Mouse (Mus musculus): ENCODE data around the gene Rap1gap. TPM values are rescaled to one million over a fixed set of nuclear protein-coding genes. Genes with fewer than 3 reads are reported as not detected.

Rap1gap gene
- polyA plus RNA-seq, 1 experiment from 2014 or later: 6.1 TPM

DNA sequence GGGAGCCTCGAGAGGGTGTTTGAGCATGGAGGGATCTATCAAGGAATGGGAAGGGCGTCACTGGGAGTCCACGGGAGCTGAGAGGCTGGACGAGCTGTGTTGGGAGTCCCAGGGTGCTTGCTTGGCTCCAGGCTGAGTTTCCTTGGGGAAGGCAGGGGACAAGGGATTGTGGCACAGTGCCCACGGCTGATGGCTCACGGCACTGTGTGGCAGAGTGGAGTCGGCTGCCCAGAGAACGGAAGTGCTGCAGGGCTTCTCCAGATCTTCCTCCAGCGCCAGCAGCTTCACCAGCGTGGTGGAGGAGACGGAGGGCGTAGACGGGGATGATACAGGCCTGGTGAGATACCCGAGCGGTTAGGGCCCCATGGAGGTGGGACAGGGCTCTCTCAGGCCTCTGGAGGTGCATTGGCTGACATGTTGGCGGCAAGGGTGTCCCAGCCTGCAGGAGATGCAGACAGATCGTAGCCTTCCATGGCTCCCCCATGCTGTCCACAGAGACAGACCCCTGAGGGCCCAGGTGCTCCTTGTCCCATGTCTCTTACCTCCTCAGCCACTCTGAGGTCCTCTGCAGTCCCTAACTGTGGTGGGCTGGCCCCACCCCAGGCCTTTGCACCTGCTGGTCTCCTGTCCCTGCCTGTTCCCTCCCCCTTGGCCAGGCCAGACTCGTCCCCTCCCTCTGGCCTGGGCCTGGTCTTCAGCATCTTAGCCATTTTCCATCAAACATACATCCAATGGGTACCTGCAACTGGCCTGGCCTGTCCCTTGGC is 62.4 kb downstream of the Rap1gap start:
- Histone ChIP-seq H3K9me3 (no peaks in the 10 kb centered on the region), H3K4me2 (no peak overlapping the region), H3K36me3 (no peaks in the 10 kb centered on the region), H3K4me1 (peaks cover 25% of the 10 kb centered on the region), H3K4me3 (no peak overlapping the region), H3K9ac (no peak overlapping the region), H3K27me3 (replicated peaks) (peaks cover 92% of the 10 kb centered on the region), H3K27ac (replicated peaks) (no peak overlapping the region)
- 76% methylated on average over 18 of the region's 18 CpGs for WGBS
- no peak for ATAC-seq (ENCODE audit: extremely low read depth, insufficient number of reproducible peaks, low FRiP score, low TSS enrichment)

DNA sequence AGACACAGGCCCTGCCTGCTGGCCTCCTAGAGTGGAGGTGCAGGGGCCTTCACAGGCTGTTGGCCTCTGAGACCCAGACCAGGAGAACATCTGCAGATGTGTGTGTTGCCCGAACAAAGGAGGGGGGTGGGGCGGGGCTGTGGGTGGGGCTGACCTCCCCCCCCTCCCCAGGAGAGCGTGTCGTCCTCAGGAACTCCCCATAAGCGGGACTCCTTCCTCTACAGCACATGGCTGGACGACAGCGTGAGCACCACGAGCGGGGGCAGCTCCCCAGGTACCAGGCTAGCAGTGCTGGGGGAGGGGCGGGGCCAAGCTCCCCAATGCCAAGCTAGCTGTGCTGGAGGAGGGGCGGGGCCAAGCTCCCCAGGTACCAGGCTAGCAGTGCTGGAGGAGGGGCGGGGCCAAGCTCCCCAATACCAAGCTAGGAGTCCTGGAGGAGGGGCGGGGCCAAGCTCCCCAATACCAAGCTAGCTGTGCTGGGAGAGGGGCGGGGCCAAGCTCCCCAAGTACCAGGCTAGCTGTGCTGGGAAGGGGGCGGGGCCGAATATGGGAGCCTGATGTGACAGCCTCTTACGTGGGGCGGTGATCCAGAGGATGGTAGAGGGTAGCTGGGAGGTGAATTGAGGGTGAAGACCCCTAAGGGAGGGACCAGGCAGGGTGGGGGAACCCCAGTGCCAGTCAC is 63.1 kb downstream of the Rap1gap start:
- H3K36me3 ChIP-seq: no peaks in the 10 kb centered on the region
- no peak overlapping the region for H3K27ac ChIP-seq (replicated peaks)
- 9% methylated on average over 18 of the region's 18 CpGs for WGBS
- peak; percentile 32 for ATAC-seq (ENCODE audit: extremely low read depth, insufficient number of reproducible peaks, low FRiP score, low TSS enrichment)
- no peak overlapping the region for H3K9ac ChIP-seq
- no peak overlapping the region for H3K4me3 ChIP-seq
- H3K4me1 ChIP-seq: peaks cover 25% of the 10 kb centered on the region
- H3K4me2 ChIP-seq: no peak overlapping the region
- H3K9me3 ChIP-seq: no peaks in the 10 kb centered on the region
- peaks cover 92% of the 10 kb centered on the region for H3K27me3 ChIP-seq (replicated peaks)

DNA sequence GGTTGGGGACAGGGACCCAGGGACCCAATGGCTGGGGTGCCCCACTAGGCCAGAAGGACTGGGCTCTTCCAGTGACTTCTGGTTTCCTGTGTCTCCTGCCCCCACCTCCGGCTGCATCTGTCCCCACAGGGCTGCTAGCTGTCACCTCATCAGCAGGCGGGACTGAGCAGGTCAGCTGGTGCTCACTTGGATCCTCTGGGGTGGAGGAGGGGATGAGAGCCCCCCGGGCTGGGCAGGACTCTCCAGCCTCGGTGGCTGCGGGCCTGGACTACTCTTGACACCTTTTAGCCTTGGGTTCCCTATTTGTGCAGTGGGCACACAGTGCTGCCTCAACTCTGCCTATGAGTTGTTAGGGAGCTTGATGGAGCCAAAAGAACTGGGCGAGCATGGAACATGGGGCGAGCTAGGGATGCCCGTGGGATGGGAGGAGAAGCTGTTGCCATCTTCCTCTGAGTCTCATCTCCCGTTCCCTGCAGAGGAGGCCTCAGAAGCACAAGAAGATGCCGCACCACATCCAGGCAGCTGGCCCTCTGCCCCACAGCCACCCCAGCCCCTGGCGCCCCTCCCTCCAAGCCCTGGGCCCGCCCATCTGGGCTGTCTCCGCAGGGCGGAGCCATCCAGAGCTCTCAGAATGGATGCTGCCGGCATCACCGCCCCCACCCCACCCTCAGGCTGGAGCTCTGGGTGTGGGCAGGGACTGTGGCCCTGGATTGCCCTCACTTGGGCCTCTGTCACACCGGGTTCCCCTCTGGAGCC is 64.1 kb downstream of the Rap1gap start:
- peak overlapping the region; percentile 36 for H3K4me2 ChIP-seq
- H3K27ac ChIP-seq (replicated peaks): no peak overlapping the region
- H3K27me3 ChIP-seq (replicated peaks): peaks cover 92% of the 10 kb centered on the region
- no peak for ATAC-seq (ENCODE audit: extremely low read depth, insufficient number of reproducible peaks, low FRiP score, low TSS enrichment)
- no peak overlapping the region for H3K9ac ChIP-seq
- 7% methylated on average over 17 of the region's 17 CpGs for WGBS
- H3K9me3 ChIP-seq: no peaks in the 10 kb centered on the region
- H3K4me3 ChIP-seq: peak overlapping the region; percentile 2
- H3K4me1 ChIP-seq: peaks cover 25% of the 10 kb centered on the region
- no peaks in the 10 kb centered on the region for H3K36me3 ChIP-seq

DNA sequence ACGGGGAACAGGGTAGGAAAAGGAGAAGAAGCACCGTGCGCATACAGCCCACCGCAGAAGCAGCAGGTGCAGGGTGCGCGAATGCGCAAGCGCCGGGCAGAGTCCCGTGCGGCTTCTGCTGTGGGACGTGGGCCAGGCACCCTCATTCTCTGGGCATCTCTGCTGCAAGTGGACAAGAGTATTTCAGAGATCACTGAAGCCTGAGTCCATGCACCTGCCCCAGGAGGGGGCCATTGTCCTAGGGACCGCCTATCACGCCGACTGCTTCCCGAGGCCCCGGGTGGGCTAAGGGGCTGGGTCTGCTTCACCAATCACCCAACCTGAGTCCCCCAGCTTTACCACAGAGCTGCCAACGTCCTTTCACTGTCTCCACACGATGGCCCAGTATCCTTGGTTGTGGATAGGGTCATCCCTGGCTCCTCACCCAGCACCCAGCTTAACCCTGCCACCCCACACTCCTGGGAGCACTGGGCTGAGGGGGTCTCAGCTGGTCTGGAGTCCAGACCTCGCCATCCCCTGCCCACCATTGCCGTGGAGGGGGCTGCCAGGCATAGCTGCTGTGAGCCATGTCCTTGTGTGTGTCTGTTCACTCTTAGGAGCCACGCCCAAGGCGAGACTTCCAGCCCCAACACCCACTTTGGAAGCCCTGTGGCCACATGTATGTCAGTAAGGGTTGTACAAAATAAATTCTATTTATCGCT is 64.8 kb downstream of the Rap1gap start:
- WGBS: 25% methylated on average over 24 of the region's 24 CpGs
- Histone ChIP-seq H3K9me3 (no peaks in the 10 kb centered on the region), H3K4me2 (peak overlapping the region; percentile 36), H3K4me1 (peaks cover 18% of the 10 kb centered on the region), H3K27me3 (replicated peaks) (peaks cover 88% of the 10 kb centered on the region), H3K9ac (no peak overlapping the region), H3K27ac (replicated peaks) (no peak overlapping the region), H3K4me3 (peak overlapping the region; percentile 2), H3K36me3 (no peaks in the 10 kb centered on the region)
- ATAC-seq (ENCODE audit: extremely low read depth, insufficient number of reproducible peaks, low FRiP score, low TSS enrichment): no peak

DNA sequence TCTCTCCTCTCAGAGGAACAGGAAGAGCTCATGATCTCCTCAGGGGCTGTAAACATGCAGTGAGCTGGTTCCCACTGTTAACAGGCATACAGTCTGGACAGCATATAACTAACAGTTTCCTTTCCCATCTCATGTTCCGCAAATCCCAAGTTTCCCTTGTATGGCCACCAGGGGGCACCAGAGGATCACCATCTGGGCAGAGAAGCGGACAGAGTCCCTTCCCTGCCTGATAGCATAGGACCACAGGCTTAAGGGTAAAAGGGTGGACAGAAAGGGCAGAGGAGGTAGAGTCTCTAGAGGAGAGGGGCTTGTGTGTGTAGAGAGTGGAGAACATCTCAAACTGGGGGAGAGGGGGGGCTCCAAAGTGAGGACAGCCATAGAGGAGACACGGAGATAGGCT is 65.6 kb downstream of the Rap1gap start:
- Histone ChIP-seq H3K9me3 (no peaks in the 10 kb centered on the region), H3K4me2 (no peak overlapping the region), H3K36me3 (no peaks in the 10 kb centered on the region), H3K4me1 (peaks cover 16% of the 10 kb centered on the region), H3K4me3 (no peak overlapping the region), H3K27me3 (replicated peaks) (peaks cover 85% of the 10 kb centered on the region), H3K27ac (replicated peaks) (no peak overlapping the region), H3K9ac (no peak overlapping the region)
- no peak for ATAC-seq (ENCODE audit: extremely low read depth, insufficient number of reproducible peaks, low FRiP score, low TSS enrichment)
- whole genome bisulfite sequencing: 21% methylated on average over 3 of the region's 3 CpGs

DNA sequence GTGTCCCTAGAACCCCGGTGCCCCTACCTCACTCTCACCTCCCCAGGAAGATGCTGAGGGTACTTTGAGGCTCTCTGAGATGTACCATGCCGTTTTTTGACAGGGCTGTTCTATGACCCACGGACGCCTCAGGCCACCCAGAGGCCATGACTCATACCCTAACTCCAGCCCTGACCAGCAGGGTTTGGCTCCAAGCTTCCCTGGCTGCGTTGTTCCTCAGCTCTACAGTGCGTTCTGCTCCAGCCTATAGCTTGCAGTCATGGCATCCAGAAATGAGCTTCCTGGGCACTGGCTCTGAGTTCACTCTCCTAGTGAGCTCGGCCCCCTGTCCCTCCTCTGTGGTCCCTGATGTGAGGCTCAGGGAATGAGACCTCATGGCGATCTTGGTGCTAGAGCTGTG is 66.2 kb downstream of the Rap1gap start:
- Histone ChIP-seq H3K27me3 (replicated peaks) (peaks cover 83% of the 10 kb centered on the region), H3K4me1 (peaks cover 16% of the 10 kb centered on the region), H3K4me3 (no peak overlapping the region), H3K4me2 (no peak overlapping the region), H3K9ac (no peak overlapping the region), H3K36me3 (no peaks in the 10 kb centered on the region), H3K9me3 (no peaks in the 10 kb centered on the region), H3K27ac (replicated peaks) (no peak overlapping the region)
- ATAC-seq (ENCODE audit: extremely low read depth, insufficient number of reproducible peaks, low FRiP score, low TSS enrichment): no peak
- WGBS: 76% methylated on average over 8 of the region's 8 CpGs

DNA sequence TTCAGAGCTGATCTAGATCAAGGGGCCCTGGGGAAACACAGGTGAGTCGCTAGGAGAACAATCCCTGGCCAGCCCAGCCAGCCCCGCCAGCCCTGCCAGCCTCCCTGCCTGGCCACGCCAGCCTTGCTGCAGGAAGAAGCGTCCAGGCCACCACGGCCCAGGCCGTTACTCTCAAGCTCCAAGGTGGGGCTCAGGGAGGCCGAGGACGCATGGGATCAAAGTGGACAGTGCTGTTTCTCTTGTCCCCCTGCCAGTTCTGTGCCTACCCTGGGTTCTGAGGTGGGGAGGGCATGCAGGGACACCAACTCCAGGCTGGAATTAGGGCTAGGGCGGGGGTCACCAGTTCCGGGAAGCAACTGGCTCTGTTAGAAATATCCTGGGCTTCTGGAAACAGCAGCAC is 67.4 kb downstream of the Rap1gap start:
- ATAC-seq (ENCODE audit: extremely low read depth, insufficient number of reproducible peaks, low FRiP score, low TSS enrichment): no peak
- Histone ChIP-seq H3K27me3 (replicated peaks) (peaks cover 78% of the 10 kb centered on the region), H3K27ac (replicated peaks) (no peak overlapping the region), H3K9me3 (no peaks in the 10 kb centered on the region), H3K4me2 (no peak overlapping the region), H3K36me3 (no peaks in the 10 kb centered on the region), H3K9ac (no peak overlapping the region), H3K4me1 (peaks cover 22% of the 10 kb centered on the region), H3K4me3 (no peak overlapping the region)
- 67% methylated on average over 10 of the region's 10 CpGs for WGBS

DNA sequence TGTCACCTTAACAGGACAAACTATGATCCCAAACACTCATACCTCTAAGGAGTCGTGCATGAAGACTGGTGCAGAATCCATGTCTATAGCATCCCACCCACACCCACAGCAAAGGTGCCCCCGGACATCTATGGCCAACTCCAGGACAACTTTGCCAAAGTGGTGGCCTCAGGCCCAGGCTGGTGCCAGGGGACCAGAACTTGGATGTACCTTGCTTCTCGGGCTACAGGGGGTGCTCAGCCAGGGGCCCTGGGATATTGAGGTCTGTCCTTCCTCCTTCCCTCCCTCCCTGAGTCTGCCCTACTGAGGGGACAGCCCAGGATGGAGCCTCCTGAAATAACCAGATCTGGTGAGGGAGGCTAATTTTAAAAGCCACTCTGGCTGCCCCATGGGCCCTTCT is 67.8 kb downstream of the Rap1gap start:
- no peaks in the 10 kb centered on the region for H3K9me3 ChIP-seq
- no peak for ATAC-seq (ENCODE audit: extremely low read depth, insufficient number of reproducible peaks, low FRiP score, low TSS enrichment)

DNA sequence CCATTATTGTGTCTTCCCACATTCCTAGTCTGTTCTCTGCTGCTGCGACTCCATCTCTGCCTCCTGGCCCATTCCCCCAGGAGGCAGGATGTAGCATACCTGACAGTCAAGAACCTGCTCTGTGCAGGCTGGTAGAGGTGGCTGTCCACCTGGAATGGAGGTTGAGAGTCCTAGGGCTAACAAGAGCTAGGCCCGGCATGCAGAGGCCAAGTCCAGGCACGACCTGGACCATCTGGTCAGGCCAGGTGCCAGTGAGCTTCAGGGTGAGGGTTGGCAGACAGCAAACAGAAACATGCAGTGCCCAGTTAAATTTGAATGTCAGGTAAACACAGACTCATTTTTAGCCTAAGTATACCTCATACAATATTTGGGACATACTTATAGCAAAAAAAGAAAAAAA is 68.4 kb downstream of the Rap1gap start:
- Histone ChIP-seq H3K27ac (replicated peaks) (no peak overlapping the region), H3K4me2 (no peak overlapping the region), H3K4me3 (no peak overlapping the region), H3K9ac (no peak overlapping the region), H3K9me3 (no peaks in the 10 kb centered on the region), H3K4me1 (peaks cover 18% of the 10 kb centered on the region), H3K36me3 (no peaks in the 10 kb centered on the region), H3K27me3 (replicated peaks) (peaks cover 74% of the 10 kb centered on the region)
- 77% methylated on average over 3 of the region's 3 CpGs for WGBS
- ATAC-seq (ENCODE audit: extremely low read depth, insufficient number of reproducible peaks, low FRiP score, low TSS enrichment): no peak

More for the DNA sequence above, 67.8 kb downstream of the Rap1gap start:
- WGBS: 66% methylated on average over 3 of the region's 3 CpGs
- Histone ChIP-seq H3K27ac (replicated peaks) (no peak overlapping the region), H3K4me1 (peaks cover 22% of the 10 kb centered on the region), H3K36me3 (no peaks in the 10 kb centered on the region), H3K4me3 (no peak overlapping the region), H3K9ac (no peak overlapping the region), H3K4me2 (no peak overlapping the region), H3K27me3 (replicated peaks) (peaks cover 77% of the 10 kb centered on the region)

DNA sequence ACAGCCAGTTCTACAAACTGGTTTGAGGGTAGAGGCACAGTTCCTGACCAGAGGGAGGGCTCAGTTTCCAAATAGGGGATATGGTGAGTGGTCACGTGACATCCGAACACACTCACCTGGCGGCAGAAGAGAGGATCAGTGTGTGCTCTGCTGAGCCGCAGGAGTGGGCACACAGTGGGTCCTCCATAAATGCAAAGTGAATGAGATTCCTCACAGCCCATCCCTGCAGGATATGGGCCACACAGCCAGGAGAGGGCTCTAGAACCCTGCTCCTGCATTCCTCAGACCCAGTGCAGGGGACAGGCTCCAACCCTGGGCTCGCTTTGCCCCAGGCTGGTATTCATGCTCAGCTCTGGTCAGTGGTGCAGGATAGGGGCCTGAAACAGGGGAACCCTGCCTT is 68.9 kb downstream of the Rap1gap start:
- peaks cover 72% of the 10 kb centered on the region for H3K27me3 ChIP-seq (replicated peaks)
- H3K9me3 ChIP-seq: no peaks in the 10 kb centered on the region
- WGBS: 70% methylated on average over 5 of the region's 5 CpGs
- H3K9ac ChIP-seq: no peak overlapping the region
- peaks cover 13% of the 10 kb centered on the region for H3K4me1 ChIP-seq
- no peak overlapping the region for H3K27ac ChIP-seq (replicated peaks)
- no peaks in the 10 kb centered on the region for H3K36me3 ChIP-seq
- H3K4me3 ChIP-seq: no peak overlapping the region
- no peak overlapping the region for H3K4me2 ChIP-seq
- no peak for ATAC-seq (ENCODE audit: extremely low read depth, insufficient number of reproducible peaks, low FRiP score, low TSS enrichment)

DNA sequence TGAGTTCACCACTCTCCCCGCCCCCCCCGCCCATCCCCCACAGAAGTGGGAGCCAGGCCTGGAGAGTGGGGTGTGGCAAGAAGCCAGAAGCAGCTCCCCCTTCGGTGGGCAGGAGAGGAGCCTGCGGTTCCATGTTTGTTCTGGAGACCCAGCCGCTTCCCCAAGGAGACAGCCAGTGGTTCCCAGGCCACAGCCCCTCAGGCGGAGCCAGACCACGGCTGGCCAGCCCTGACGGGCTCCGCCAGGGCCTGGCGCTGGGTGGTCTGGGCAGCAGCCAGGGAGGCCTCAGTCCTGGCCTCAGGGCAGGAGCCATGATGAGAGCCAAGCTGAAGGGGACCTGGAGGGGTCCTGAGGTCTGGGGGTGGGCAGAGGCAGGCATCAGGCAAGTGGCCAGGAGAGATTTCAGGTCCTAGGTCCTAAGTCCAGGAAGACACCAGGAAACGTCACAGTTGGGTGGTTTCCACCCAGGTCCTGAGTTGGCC is 71.7 kb downstream of the Rap1gap start:
- no peaks in the 10 kb centered on the region for H3K9me3 ChIP-seq
- 50% methylated on average over 11 of the region's 11 CpGs for WGBS

More for the DNA sequence above, 71.7 kb downstream of the Rap1gap start:
- H3K4me3 ChIP-seq: no peak overlapping the region
- peaks cover 59% of the 10 kb centered on the region for H3K27me3 ChIP-seq (replicated peaks)
- no peak overlapping the region for H3K4me2 ChIP-seq
- H3K4me1 ChIP-seq: peaks cover 10% of the 10 kb centered on the region; the same call in 1 of the 2 replicates
- no peaks in the 10 kb centered on the region for H3K36me3 ChIP-seq
- H3K27ac ChIP-seq (replicated peaks): no peak overlapping the region
- no peak overlapping the region for H3K9ac ChIP-seq
- ATAC-seq (ENCODE audit: extremely low read depth, insufficient number of reproducible peaks, low FRiP score, low TSS enrichment): no peak

Measured in heart, embryonic 13.5 days (tissue).